Mouse (Mus musculus): ENCODE results near the gene Tmem184a.
A peak's percentile ranks its signal among the peaks of the same experiment; 100 is the strongest.

DNA sequence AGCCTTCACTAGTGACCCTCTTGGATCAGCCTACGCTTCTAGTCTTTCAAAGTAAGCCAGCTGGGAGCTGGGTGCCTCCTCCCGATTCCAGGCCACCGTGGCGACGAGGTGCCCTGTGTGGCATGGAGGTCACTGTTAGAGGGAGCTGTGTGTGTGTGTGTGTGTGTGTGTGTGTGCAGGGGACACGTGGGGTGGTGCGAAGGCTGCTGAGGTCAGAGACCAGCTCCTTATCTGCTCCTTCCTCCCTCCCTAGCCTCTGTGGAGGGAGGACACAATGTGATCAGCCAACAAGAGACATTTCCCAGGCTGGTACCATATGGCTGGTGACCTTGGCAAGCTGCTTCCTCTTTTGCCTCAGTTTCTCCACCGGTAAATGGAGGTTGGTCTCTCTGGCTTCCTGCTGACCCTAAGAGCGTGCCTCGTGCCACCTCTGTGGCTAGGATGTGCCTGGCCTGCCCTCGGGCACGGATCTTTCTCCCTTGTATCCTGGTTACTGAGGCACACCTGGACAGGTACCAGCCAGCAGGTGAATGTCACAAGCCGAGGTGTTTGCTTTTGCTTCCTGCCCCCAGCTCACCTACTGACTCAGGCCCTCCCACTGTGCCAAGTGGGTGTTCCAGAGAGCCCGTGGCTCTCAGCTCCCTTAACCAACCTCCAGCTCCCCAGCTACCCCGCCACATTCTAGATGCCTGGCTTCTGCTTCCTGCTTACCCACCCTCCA, 7.9 kb downstream of the Tmem184a start:
- TF ChIP-seq CTCF (IDR thresholded peaks at IDR 0.05; ENCODE audit: control insufficient read depth, insufficient read depth, low read length): peak; percentile 0; the same call in 1 of the 2 replicates
- no peak for TF ChIP-seq POLR2A (IDR thresholded peaks at IDR 0.05; ENCODE audit: borderline replicate concordance, control insufficient read depth, low read depth, low read length)
